Mouse (Mus musculus) neural tube, embryonic 15.5 days (tissue): ENCODE measurements around the gene Trpc4. TPM values are rescaled to one million over a fixed set of nuclear protein-coding genes. Genes with fewer than 3 reads are reported as not detected.

Source experiments
- ATAC-seq: fragments of 200-750 bp; cut with Nextera tagmentation; 2 replicates; pipeline ENCODE4 v1.8.0; 2017; ENCODE audit warnings: mild to moderate bottlenecking, moderate TSS enrichment, moderate library complexity; ENCODE audit not compliant: low FRiP score
- H3K27ac ChIP-seq: fragments of 300-500 bp; sonication (generic); replicated peaks from 2 replicates; pipeline ENCODE4 v1.5.1; 2015; ENCODE audit warnings: mild to moderate bottlenecking, inconsistent platforms
- H3K27me3 ChIP-seq: fragments of 300-500 bp; sonication (generic); replicated peaks from 2 replicates; pipeline ENCODE4 v1.6.1; 2015; ENCODE audit warnings: inconsistent platforms
- H3K36me3 ChIP-seq: fragments of 300-500 bp; sonication (generic); 2 replicates; pipeline ENCODE4 v1.6.1; 2015; ENCODE audit warnings: inconsistent platforms
- H3K4me1 ChIP-seq: fragments of 300-500 bp; sonication (generic); 2 replicates; pipeline ENCODE4 v1.6.1; 2015; ENCODE audit warnings: inconsistent platforms
- H3K4me2 ChIP-seq: fragments of 300-500 bp; sonication (generic); 2 replicates; pipeline ENCODE4 v1.6.1; 2015; ENCODE audit warnings: inconsistent platforms, mild to moderate bottlenecking, moderate library complexity
- H3K4me3 ChIP-seq: fragments of 300-500 bp; sonication (generic); replicated peaks from 2 replicates; pipeline ENCODE4 v1.5.1; 2015; ENCODE audit warnings: mild to moderate bottlenecking, inconsistent platforms
- H3K9ac ChIP-seq: fragments of 300-500 bp; sonication (generic); replicated peaks from 2 replicates; pipeline ENCODE4 v1.6.1; 2015; ENCODE audit warnings: mild to moderate bottlenecking, inconsistent platforms
- H3K9me3 ChIP-seq: fragments of 300-500 bp; sonication (generic); replicated peaks from 2 replicates; pipeline ENCODE4 v1.6.1; 2016; ENCODE audit warnings: inconsistent platforms
- WGBS: fragments of 180-500 bp; shearing (Covaris S2); methylation state at CpG from one replicate; pipeline ENCODE4 v1.1.7; 2015; ENCODE audit warnings: mixed read lengths; 5-methylcytosine and 5-hydroxymethylcytosine counted together
- polyA plus RNA-seq: library from polyadenylated mRNA; unstranded; fragments of >200 nt; fragmentation: Nextera tagmentation; extraction: Ambion mirVana; gene quantifications from 2 replicates; pipeline ENCODE4 v1.2.1, GENCODE M21; 2015

Trpc4 gene
- polyA plus RNA-seq, result 3.6 and 3.8 TPM in 2 replicates

DNA sequence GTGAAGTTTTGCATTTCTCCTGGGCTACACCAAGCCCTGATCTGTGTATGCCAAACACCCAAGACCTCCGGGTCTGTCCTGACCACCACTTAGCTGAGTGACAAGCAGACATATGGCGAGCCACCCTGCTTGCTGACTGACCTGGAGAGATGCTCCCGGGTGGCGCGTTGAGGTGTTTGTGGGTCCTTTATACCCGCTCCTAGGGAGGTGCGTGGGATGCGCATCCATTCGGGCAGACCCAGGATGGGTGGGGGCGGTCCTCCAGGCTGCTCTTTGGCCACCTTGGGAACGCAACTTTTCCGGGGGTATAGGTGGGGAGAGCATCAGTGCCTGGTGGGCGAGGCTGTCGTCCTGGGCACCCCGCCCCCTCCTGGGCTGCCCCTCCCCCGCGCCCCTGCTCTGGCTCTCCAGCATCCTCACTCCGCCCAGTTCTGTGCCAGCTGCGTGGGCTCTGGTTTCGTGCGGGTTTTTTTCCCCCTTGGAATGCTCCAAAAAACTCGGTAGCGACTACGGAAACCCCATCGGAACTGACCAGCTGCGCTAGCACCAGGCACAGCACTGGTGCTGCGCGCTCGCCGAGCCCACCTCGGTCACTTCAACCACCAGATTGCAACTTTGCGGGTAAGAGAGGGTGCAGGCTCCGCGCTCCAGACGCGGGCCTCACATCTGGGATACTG lies at the start of gene Trpc4:
TSS of gene Trpc4 (plus strand) at position 397 of the 677 bp plus-strand sequence.
- WGBS, result under 1% methylated on average over 35 of the region's 36 CpGs
- Histone ChIP-seq H3K9me3 (no peaks in the 10 kb centered on the region), H3K9ac (peak within 1 kb of the TSS; percentile 50), H3K4me2 (peak within 1 kb of the TSS; percentile 90), H3K4me1 (peaks cover 27% of the 10 kb centered on the region), H3K36me3 (no peaks in the 10 kb centered on the region), H3K4me3 (peak within 1 kb of the TSS; percentile 53), H3K27ac (no peak within 1 kb of the TSS; the same call in 1 of the 2 replicates), H3K27me3 (peaks cover 21% of the 10 kb centered on the region)
- ATAC-seq, result peak; percentile 76

DNA sequence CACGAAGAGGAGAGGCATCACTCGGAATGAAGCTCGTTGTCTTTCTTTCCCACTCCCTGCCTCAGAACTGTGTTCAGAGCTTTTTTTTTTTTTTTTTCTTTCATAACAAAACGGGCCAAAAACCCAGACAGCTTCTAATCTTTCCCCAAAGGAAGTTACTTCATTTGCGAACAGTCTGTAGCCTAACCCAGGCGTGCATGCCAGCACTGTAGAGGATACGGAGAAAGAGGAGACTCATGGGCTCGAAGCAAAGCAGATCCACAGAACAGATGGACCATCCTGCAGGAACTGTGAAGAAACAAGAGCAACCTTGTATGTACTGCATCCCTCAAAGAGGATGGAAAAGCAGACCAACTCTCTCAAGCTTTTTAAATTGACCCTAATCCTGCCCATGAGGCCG lies 44.3 kb upstream of the Trpc4 start:
- Histone ChIP-seq H3K4me2 (no peak overlapping the region), H3K36me3 (no peaks in the 10 kb centered on the region), H3K9me3 (no peaks in the 10 kb centered on the region), H3K27ac (no peak overlapping the region), H3K27me3 (no peaks in the 10 kb centered on the region), H3K4me1 (no peaks in the 10 kb centered on the region), H3K9ac (no peak overlapping the region), H3K4me3 (no peak overlapping the region)
- WGBS, result 87% methylated on average over 9 of the region's 9 CpGs
- no peak for ATAC-seq

- Histone ChIP-seq H3K27ac (no peak overlapping the region), H3K9me3 (no peaks in the 10 kb centered on the region), H3K9ac (no peak overlapping the region), H3K4me2 (no peak overlapping the region), H3K27me3 (no peaks in the 10 kb centered on the region), H3K36me3 (no peaks in the 10 kb centered on the region), H3K4me3 (no peak overlapping the region), H3K4me1 (no peaks in the 10 kb centered on the region)
- 72% methylated on average over 5 of the region's 5 CpGs for WGBS
- no peak for ATAC-seq
Measured at GRCm38 (mm10) chr3:54135376-54135775, 20.5 kb upstream of the Trpc4 start.

GRCm38 (mm10) chr3:54141376-54141775 lies 14.5 kb upstream of the Trpc4 start:
- Histone ChIP-seq H3K4me1 (no peaks in the 10 kb centered on the region), H3K4me2 (no peak overlapping the region), H3K36me3 (no peaks in the 10 kb centered on the region), H3K9me3 (no peaks in the 10 kb centered on the region), H3K27me3 (no peaks in the 10 kb centered on the region), H3K27ac (no peak overlapping the region), H3K4me3 (no peak overlapping the region), H3K9ac (no peak overlapping the region)
- 80% methylated on average over 2 of the region's 2 CpGs for WGBS
- ATAC-seq, result no peak

DNA sequence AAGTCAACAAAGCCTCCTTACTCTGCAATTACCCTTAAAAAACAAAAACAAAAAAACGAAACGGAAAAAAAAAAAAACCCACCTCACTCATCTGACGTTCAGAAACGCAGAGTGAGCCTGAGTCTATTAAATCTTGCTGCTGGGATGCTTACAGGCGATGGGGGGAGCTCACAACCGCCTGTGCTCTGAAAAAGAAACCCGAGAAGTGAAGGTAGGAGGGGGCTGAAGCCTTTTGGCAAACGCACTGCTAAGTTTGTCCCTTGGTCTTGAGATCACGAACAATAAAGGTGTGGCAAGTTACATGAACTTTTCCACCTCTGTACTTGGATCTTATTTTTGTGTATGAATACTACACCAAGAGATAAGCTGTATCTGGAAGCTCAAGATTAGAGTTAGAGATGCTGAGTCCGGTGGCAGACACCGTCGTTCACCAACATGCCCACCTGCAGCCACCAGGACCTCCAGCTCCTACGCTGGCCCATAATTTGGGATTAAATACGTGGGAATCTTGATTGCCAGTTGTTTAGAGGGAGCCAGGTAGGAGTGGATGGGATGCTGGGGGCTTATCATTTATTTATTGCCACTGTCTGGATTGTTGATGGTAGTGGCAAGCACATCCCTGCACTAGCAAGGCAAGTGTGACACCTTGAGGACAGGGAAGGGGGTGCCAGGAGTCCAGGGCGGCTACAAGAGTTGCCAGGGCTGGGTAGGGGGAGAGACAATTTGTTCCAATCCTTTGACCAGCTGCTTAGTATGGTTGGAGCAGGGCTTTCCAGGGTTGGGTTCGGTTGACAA lies 794 bp upstream of the Trpc4 start:
- H3K27me3 ChIP-seq, result peaks cover 21% of the 10 kb centered on the region
- no peak overlapping the region; the same call in 1 of the 2 replicates for H3K27ac ChIP-seq
- WGBS, result 4% methylated on average over 16 of the region's 16 CpGs

DNA sequence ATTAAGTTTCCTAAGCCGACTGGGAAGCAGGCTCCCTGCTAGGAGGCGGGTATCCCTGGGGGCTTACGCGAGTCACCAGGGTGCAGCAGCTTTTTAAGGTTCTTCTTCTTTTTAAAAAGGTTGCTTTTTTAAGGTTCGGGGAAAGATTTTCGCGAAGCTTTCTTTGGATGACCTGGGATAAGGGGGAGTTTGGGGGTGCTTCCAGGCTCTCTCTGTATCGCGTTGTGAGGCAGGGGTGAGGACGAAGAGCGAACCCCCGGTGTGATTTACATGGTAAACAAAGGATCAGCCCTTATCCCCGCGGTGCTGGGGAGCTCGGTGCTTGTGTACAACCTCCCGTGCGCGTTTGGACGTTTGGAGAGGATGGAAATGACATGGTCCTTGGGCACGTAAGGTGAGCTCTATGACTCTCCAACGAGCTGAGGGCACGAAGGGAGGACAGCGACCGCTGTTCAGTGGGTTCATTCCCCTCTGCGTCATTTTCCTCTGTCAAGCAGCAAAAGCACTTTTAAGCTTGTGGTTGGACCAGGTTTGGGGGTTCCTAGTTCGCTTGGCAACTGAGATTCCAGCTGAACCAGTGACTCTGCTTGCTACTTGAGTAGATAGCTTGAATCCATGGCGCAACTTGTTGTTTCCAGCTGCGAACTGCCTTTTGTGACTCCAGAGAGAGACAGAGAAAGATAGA lies 623 bp downstream of the Trpc4 start:
- Histone ChIP-seq H3K4me1 (peaks cover 27% of the 10 kb centered on the region), H3K9me3 (no peaks in the 10 kb centered on the region), H3K4me2 (peak overlapping the region; percentile 90), H3K9ac (peak overlapping the region; percentile 50), H3K27ac (no peak overlapping the region), H3K27me3 (peaks cover 21% of the 10 kb centered on the region), H3K36me3 (no peaks in the 10 kb centered on the region), H3K4me3 (peak overlapping the region; percentile 53)
- under 1% methylated on average over 28 of the region's 28 CpGs for WGBS
- ATAC-seq, result 0 out of 2 replicates have a peak, but pooled peaks have one; percentile 15

More for the DNA sequence above, 794 bp upstream of the Trpc4 start:
- Histone ChIP-seq H3K9me3 (no peaks in the 10 kb centered on the region), H3K9ac (peak overlapping the region; percentile 50), H3K36me3 (no peaks in the 10 kb centered on the region), H3K4me2 (peak overlapping the region; percentile 90), H3K4me1 (peaks cover 27% of the 10 kb centered on the region), H3K4me3 (peak overlapping the region; percentile 53)
- peak; percentile 96 for ATAC-seq

GRCm38 (mm10) chr3:54170701-54171100 lies 14.9 kb downstream of the Trpc4 start:
- no peak overlapping the region for H3K27ac ChIP-seq
- no peaks in the 10 kb centered on the region for H3K27me3 ChIP-seq
- H3K9ac ChIP-seq, result no peak overlapping the region
- no peak overlapping the region for H3K4me2 ChIP-seq
- no peaks in the 10 kb centered on the region for H3K4me1 ChIP-seq
- H3K4me3 ChIP-seq, result no peak overlapping the region
- H3K9me3 ChIP-seq, result no peaks in the 10 kb centered on the region
- no peaks in the 10 kb centered on the region for H3K36me3 ChIP-seq
- no peak for ATAC-seq

DNA sequence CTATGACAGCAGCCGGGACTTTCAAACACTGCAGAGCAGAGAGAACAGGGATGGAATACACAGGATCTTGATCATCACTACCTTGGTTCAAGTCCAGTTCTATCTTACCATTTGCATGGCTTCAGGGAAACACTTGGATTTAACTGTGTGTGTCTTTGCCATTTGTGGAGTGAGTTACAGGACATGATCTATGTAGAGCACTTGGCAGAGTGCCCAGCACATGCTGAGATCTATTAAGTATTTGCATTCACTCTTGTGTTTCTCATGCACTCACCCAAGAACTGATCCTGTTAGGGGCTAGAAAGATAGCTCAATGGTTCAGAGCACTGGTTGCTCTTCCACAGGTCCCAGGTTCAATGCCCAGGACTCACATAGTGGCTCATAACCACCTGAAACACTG lies 21.5 kb downstream of the Trpc4 start:
- H3K36me3 ChIP-seq, result no peaks in the 10 kb centered on the region
- H3K9me3 ChIP-seq, result no peaks in the 10 kb centered on the region
- H3K4me1 ChIP-seq, result no peaks in the 10 kb centered on the region
- no peaks in the 10 kb centered on the region for H3K27me3 ChIP-seq
- WGBS, result 60% methylated on average over 1 of the region's 1 CpGs
- H3K4me3 ChIP-seq, result no peak overlapping the region
- H3K4me2 ChIP-seq, result no peak overlapping the region
- ATAC-seq, result no peak
- no peak overlapping the region for H3K9ac ChIP-seq
- H3K27ac ChIP-seq, result no peak overlapping the region

- WGBS, result 81% methylated on average over 6 of the region's 6 CpGs
- H3K36me3 ChIP-seq, result no peaks in the 10 kb centered on the region
- H3K4me2 ChIP-seq, result no peak overlapping the region
- no peak overlapping the region for H3K9ac ChIP-seq
- no peaks in the 10 kb centered on the region for H3K9me3 ChIP-seq
- H3K27me3 ChIP-seq, result no peaks in the 10 kb centered on the region
- H3K27ac ChIP-seq, result no peak overlapping the region
- no peak for ATAC-seq
- H3K4me3 ChIP-seq, result no peak overlapping the region
- no peaks in the 10 kb centered on the region for H3K4me1 ChIP-seq
Measured at GRCm38 (mm10) chr3:54190932-54191668, 35.3 kb downstream of the Trpc4 start.

GRCm38 (mm10) chr3:54201231-54201630 lies 45.4 kb downstream of the Trpc4 start:
- H3K9me3 ChIP-seq, result no peaks in the 10 kb centered on the region
- WGBS, result 92% methylated on average over 5 of the region's 5 CpGs
- no peak for ATAC-seq
- H3K27ac ChIP-seq, result no peak overlapping the region
- no peak overlapping the region for H3K4me2 ChIP-seq
- no peaks in the 10 kb centered on the region for H3K36me3 ChIP-seq
- H3K9ac ChIP-seq, result no peak overlapping the region
- no peaks in the 10 kb centered on the region for H3K27me3 ChIP-seq
- H3K4me3 ChIP-seq, result no peak overlapping the region
- H3K4me1 ChIP-seq, result no peaks in the 10 kb centered on the region

DNA sequence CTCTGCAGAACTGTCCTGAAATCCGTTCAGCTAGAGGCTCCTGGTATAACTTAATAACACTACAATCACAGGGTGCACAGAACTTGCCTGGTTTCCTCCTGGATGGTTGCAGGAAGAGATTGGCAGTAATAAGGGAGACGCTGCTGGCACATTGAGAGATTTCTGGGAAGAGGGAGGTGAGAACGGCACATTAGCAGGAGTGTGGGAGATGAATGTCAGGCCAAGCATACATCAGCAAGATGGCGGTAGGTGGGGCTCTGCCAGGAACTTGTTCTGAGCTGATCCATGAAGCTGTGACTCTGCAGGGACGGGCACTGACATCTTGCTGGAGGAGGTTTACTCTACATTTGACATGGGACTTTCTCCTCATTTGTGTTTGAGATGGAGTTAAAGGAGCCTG lies 48.6 kb downstream of the Trpc4 start:
- Histone ChIP-seq H3K9ac (no peak overlapping the region), H3K9me3 (no peaks in the 10 kb centered on the region), H3K27me3 (no peaks in the 10 kb centered on the region), H3K27ac (no peak overlapping the region), H3K4me3 (no peak overlapping the region), H3K36me3 (no peaks in the 10 kb centered on the region), H3K4me2 (no peak overlapping the region), H3K4me1 (no peaks in the 10 kb centered on the region)
- 85% methylated on average over 5 of the region's 5 CpGs for WGBS
- no peak for ATAC-seq
